ENCODE assay signal across 12 mouse cellular contexts in genomic region chr16:52189103-52189502, GRCm38 (mm10).
DNase-seq lines count a peak whose midpoint lies in the region; ATAC-seq and TF ChIP-seq lines count a peak whose summit lies in the region.
"Had no signal": no experiment of that assay in that cellular context is flagged by ENCODE, and none has a peak within 500 bp of the region (broad histone marks: within the 10 kb centered on the region; RNA-seq: fewer than 3 reads in every experiment).

No protein-coding gene starts in this region.

- H3K36me3 ChIP-seq in forebrain, embryonic 11.5 days (ENCODE audit: control insufficient read depth, insufficient read depth, low read length), result peaks cover 1% of the 10 kb centered on the region; the same call in 1 of the 2 replicates
- peaks cover 92% of the 10 kb centered on the region for H3K36me3 ChIP-seq in forebrain, embryonic 10.5 days (replicated peaks)
- peaks cover 29% of the 10 kb centered on the region for H3K36me3 ChIP-seq in forebrain, embryonic 14.5 days (ENCODE audit: control insufficient read depth, insufficient read depth, low read length)
- H3K36me3 ChIP-seq in neural tube, embryonic 15.5 days, result peaks cover 9% of the 10 kb centered on the region; the same call in 1 of the 2 replicates

- peak; percentile 51 for TF ChIP-seq CTCF in left cerebral cortex, adult 2 months (IDR thresholded peaks at IDR 0.05)

- H3K9ac ChIP-seq in forebrain, embryonic 11.5 days (ENCODE audit: low read length), result no peak overlapping the region
- H3K9ac ChIP-seq in forebrain, embryonic 14.5 days (ENCODE audit: low read length), result no peak overlapping the region
- no peak overlapping the region for H3K9ac ChIP-seq in neural tube, embryonic 15.5 days (replicated peaks)
- H3K9ac ChIP-seq: heart, embryonic 15.5 days had no signal

- intact Hi-C loops in left cerebral cortex, adult 2 months (cut with DNase I), result loop anchor here (5.0 kb wide), 1 partner anchor 1347 kb away; no protein-coding TSS in a partner anchor

- H3K4me2 ChIP-seq in forebrain, embryonic 11.5 days (ENCODE audit: low read depth, low read length, severe bottlenecking), result no peak overlapping the region
- no peak overlapping the region for H3K4me2 ChIP-seq in forebrain, embryonic 14.5 days (ENCODE audit: low read length)
- no peak overlapping the region for H3K4me2 ChIP-seq in neural tube, embryonic 15.5 days
- H3K4me2 ChIP-seq: heart, embryonic 15.5 days had no signal

- no peak for DNase-seq in forebrain, embryonic 11.5 days (ENCODE audit: low spot score)
- DNase-seq in forebrain, embryonic 10.5 days (ENCODE audit: extremely low spot score, low spot score), result no peak
- no peak for DNase-seq in left cerebral cortex, adult 2 months (ENCODE audit: extremely low spot score in 1 of 2, low spot score in 2 of 2)
- no peak for DNase-seq in left cerebral cortex, adult 9 months (ENCODE audit: low spot score in 2 of 2)
- DNase-seq in forebrain, embryonic 14.5 days (ENCODE audit: low spot score), result peak; percentile 34
- DNase-seq in spleen, postnatal 10 days (ENCODE audit: low spot score in 2 of 2), result no peak
- no peak for DNase-seq in thymus, postnatal 14 days
- DNase-seq: cerebellum, adult 9-11 months; gastrocnemius, postnatal 25 days; lung, postnatal 36 days had no signal

- H3K9me3 ChIP-seq in forebrain, embryonic 11.5 days (ENCODE audit: control insufficient read depth, low read length), result no peaks in the 10 kb centered on the region
- H3K9me3 ChIP-seq in forebrain, embryonic 10.5 days, result no peaks in the 10 kb centered on the region
- no peaks in the 10 kb centered on the region for H3K9me3 ChIP-seq in forebrain, embryonic 14.5 days (replicated peaks; ENCODE audit: control insufficient read depth, low read length)
- no peaks in the 10 kb centered on the region for H3K9me3 ChIP-seq in neural tube, embryonic 15.5 days (replicated peaks)
- H3K9me3 ChIP-seq: heart, embryonic 15.5 days had no signal

- H3K4me3 ChIP-seq in forebrain, embryonic 11.5 days (ENCODE audit: low read depth, low read length), result no peak overlapping the region
- H3K4me3 ChIP-seq in forebrain, embryonic 10.5 days, result no peak overlapping the region
- H3K4me3 ChIP-seq in left cerebral cortex, adult 2 months, result no peak overlapping the region
- H3K4me3 ChIP-seq in forebrain, embryonic 14.5 days (ENCODE audit: low read depth, low read length), result no peak overlapping the region
- H3K4me3 ChIP-seq in neural tube, embryonic 15.5 days (replicated peaks), result no peak overlapping the region
- H3K4me3 ChIP-seq: heart, embryonic 15.5 days had no signal

- no peaks in the 10 kb centered on the region for H3K4me1 ChIP-seq in forebrain, embryonic 11.5 days (replicated peaks; ENCODE audit: control insufficient read depth, insufficient read depth, low read length)
- H3K4me1 ChIP-seq in forebrain, embryonic 10.5 days, result no peaks in the 10 kb centered on the region
- no peaks in the 10 kb centered on the region for H3K4me1 ChIP-seq in forebrain, embryonic 14.5 days (ENCODE audit: control insufficient read depth, insufficient read depth, low read length)
- no peaks in the 10 kb centered on the region for H3K4me1 ChIP-seq in neural tube, embryonic 15.5 days

- H3K27ac ChIP-seq in forebrain, embryonic 11.5 days (ENCODE audit: low read depth, low read length), result no peak overlapping the region
- H3K27ac ChIP-seq in forebrain, embryonic 10.5 days, result no peak overlapping the region
- H3K27ac ChIP-seq in left cerebral cortex, adult 2 months, result no peak overlapping the region
- H3K27ac ChIP-seq in forebrain, embryonic 14.5 days (ENCODE audit: low read depth, low read length), result no peak overlapping the region
- no peak overlapping the region for H3K27ac ChIP-seq in neural tube, embryonic 15.5 days (replicated peaks)
- H3K27ac ChIP-seq: heart, embryonic 15.5 days had no signal

- H3K27me3 ChIP-seq in forebrain, embryonic 11.5 days (ENCODE audit: control insufficient read depth, insufficient read depth, low read length), result no peaks in the 10 kb centered on the region
- H3K27me3 ChIP-seq in forebrain, embryonic 10.5 days (ENCODE audit: poor library complexity, severe bottlenecking), result no peaks in the 10 kb centered on the region
- no peaks in the 10 kb centered on the region for H3K27me3 ChIP-seq in forebrain, embryonic 14.5 days (replicated peaks; ENCODE audit: control insufficient read depth, insufficient read depth, low read length)
- no peaks in the 10 kb centered on the region for H3K27me3 ChIP-seq in neural tube, embryonic 15.5 days (replicated peaks)
- H3K27me3 ChIP-seq: heart, embryonic 15.5 days had no signal

- 0 out of 2 replicates have a peak, but pooled peaks have one; percentile 7 for ATAC-seq in forebrain, embryonic 11.5 days (replicated peaks; ENCODE audit: low FRiP score)
- peak; percentile 47 for ATAC-seq in forebrain, embryonic 14.5 days
- 0 out of 2 replicates have a peak, but pooled peaks have one; percentile 27 for ATAC-seq in neural tube, embryonic 15.5 days (ENCODE audit: low FRiP score)

- 67% methylated on average over 1 of the region's 2 CpGs for WGBS in forebrain, embryonic 11.5 days
- 81% methylated on average over 1 of the region's 2 CpGs for WGBS in forebrain, embryonic 10.5 days
- 60% methylated on average over 1 of the region's 2 CpGs for WGBS in forebrain, embryonic 14.5 days
- WGBS in neural tube, embryonic 15.5 days, result 76% methylated on average over 2 of the region's 2 CpGs
